Mouse (Mus musculus) ES-Bruce4 (cell line): ENCODE data around the gene H2-Eb1. TPM values are rescaled to one million over a fixed set of nuclear protein-coding genes. Genes with fewer than 3 reads are reported as not detected.

Experiments
- H3K27ac ChIP-seq: 2 replicates; pipeline ENCODE4 v1.5.1; 2012; ENCODE audit warnings: low read length, inconsistent platforms; ENCODE audit not compliant: insufficient read depth
- H3K27me3 ChIP-seq: 2 replicates; pipeline ENCODE4 v1.6.1; 2012; ENCODE audit warnings: mild to moderate bottlenecking, low read length, inconsistent platforms; ENCODE audit not compliant: control insufficient read depth, poor library complexity, insufficient read depth, severe bottlenecking
- H3K36me3 ChIP-seq: 2 replicates; pipeline ENCODE4 v1.6.1; 2012; ENCODE audit warnings: inconsistent platforms, mild to moderate bottlenecking, low read length, moderate library complexity; ENCODE audit not compliant: control insufficient read depth, poor library complexity, insufficient read depth, severe bottlenecking
- H3K4me1 ChIP-seq: one replicate; pipeline ENCODE4 v1.8.1; 2011; ENCODE audit warnings: low read length; ENCODE audit not compliant: control insufficient read depth, insufficient read depth
- H3K4me3 ChIP-seq: 2 replicates; pipeline ENCODE4 v1.5.1; 2011; ENCODE audit warnings: low read depth, mild to moderate bottlenecking, low read length
- H3K9ac ChIP-seq: 2 replicates; pipeline ENCODE4 v1.6.1; 2012; ENCODE audit warnings: low read depth, mild to moderate bottlenecking, inconsistent platforms; ENCODE audit not compliant: poor library complexity, severe bottlenecking
- H3K9me3 ChIP-seq: replicated peaks from 2 replicates; pipeline ENCODE4 v1.6.1; 2012; ENCODE audit warnings: mild to moderate bottlenecking, low read length, inconsistent platforms; ENCODE audit not compliant: control insufficient read depth, poor library complexity, insufficient read depth, severe bottlenecking
- CTCF ChIP-seq: IDR thresholded peaks from one replicate; pipeline ENCODE4 v1.8.1; 2011; ENCODE audit warnings: low read depth, low read length
- EP300 ChIP-seq: IDR thresholded peaks from 2 replicates; pipeline ENCODE4 v1.6.1; 2011; ENCODE audit warnings: low read depth, low read length; ENCODE audit not compliant: insufficient read depth
- POLR2A ChIP-seq: IDR thresholded peaks from one replicate; pipeline ENCODE4 v1.8.1; 2011; ENCODE audit warnings: low read length; ENCODE audit not compliant: insufficient read depth
- polyA plus RNA-seq: library from polyadenylated mRNA; stranded (reverse); fragments of >200 nt; gene quantifications from 2 replicates; pipeline ENCODE4 v1.2.4, GENCODE M21; 2011; ENCODE audit warnings: low read depth; ENCODE audit not compliant: missing spikeins, insufficient read depth, insufficient read length

Gene H2-Eb1
- polyA plus RNA-seq, 1 experiment: 2.8 TPM

DNA sequence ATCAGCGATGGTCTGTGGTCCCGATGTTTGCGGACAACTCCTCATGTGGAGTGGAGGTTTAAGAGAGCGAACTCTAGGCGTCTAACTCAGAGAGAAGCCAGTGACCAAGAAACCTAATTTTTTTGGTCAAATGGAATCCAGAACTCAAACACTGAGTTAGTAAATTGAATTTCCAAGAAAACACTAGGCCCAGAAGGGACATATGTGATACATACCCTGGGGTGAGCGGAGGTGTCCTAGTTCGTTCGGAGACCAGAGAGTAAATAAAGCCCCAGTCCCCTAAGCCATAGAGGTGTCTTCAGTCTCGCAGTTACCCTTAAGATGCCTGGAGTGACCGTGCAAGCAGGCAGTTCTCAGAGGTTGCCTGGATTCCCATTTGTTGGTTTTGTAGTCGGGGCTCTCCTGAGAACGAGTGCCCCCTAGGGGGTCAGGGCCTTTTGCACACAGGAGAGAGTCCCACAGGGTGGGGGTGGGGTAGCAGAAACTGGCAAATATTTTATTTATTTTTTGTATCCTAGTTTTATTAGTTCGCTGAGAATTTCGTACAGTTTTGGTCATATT, 41.8 kb upstream of the H2-Eb1 start:
- Histone ChIP-seq H3K4me1 (no peaks in the 10 kb centered on the region), H3K4me3 (peak overlapping the region; percentile 65; the same call in 1 of the 2 replicates), H3K9ac (peak overlapping the region; percentile 51; the same call in 1 of the 2 replicates), H3K27ac (no peak overlapping the region), H3K36me3 (no peaks in the 10 kb centered on the region), H3K9me3 (no peaks in the 10 kb centered on the region), H3K27me3 (0 out of 2 replicates have a peak, but pooled peaks cover 5% of the 10 kb centered on the region)
- TF ChIP-seq POLR2A: no peak
- TF ChIP-seq CTCF: peak; percentile 46

DNA sequence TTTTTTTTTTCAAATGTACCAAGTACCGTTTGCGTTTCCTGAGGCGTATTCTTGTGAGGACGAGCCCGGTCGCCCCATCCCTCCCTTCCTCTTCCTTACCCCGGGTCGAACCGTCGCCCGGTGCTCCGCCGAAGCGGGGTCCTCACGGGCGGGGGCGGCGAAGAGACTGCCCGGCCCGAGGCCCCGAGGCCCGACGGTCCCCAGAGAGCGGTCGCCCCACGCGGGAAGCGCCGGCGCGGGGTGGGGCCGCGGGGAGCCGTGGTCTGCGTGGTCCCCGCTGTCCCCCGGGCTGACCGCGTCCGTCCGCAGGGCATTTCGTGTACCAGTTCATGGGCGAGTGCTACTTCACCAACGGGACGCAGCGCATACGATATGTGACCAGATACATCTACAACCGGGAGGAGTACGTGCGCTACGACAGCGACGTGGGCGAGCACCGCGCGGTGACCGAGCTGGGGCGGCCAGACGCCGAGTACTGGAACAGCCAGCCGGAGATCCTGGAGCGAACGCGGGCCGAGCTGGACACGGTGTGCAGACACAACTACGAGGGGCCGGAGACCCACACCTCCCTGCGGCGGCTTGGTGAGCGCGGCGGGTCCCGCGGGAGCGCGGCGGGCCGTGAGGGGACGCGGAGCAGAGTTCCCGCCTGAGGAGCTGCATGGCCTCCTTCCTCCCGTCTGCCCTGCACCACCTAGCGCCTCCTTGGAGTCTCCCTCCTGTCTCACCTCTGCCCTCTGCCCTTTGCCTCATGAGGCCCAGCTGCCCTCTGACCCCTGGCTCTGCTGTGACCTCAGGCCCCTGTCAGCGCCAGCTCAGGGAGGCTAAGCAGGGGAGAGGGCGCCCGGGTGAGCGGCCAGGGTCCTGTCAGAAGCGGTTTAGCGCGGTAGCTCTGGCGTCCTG, 41.0 kb upstream of the H2-Eb1 start:
- TF ChIP-seq POLR2A (no peak), EP300 (no peak), CTCF (no peak)
- H3K27ac ChIP-seq: no peak overlapping the region

DNA sequence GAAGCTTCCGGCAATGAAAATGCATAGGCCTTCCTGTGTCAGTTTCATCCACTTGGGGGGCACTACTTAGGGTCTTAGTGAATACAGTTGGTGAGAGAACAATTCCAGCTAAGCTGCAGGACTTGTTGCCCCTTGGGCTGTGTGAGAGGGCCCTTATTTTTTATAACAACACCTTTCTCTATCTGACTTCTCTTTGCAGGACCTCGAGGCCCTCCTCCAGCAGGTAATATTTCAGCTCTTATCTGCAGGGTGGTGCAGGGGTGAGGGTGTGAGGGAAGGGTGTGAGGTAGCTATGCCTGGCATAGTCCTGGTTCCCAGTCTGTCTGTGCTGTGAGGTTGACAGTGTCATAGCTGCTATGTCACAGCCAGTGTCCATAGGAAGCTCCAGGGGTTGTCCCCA, 37.4 kb upstream of the H2-Eb1 start:
- no peak overlapping the region for H3K4me3 ChIP-seq
- 0 out of 2 replicates have a peak, but pooled peaks cover 5% of the 10 kb centered on the region for H3K27me3 ChIP-seq
- no peaks in the 10 kb centered on the region for H3K4me1 ChIP-seq
- H3K36me3 ChIP-seq: no peaks in the 10 kb centered on the region
- TF ChIP-seq POLR2A (no peak), CTCF (no peak), EP300 (no peak)
- H3K27ac ChIP-seq: no peak overlapping the region
- no peak overlapping the region for H3K9ac ChIP-seq
- no peaks in the 10 kb centered on the region for H3K9me3 ChIP-seq

More for the DNA sequence above, 41.0 kb upstream of the H2-Eb1 start:
- Histone ChIP-seq H3K9ac (peak overlapping the region; percentile 51), H3K9me3 (no peaks in the 10 kb centered on the region), H3K36me3 (no peaks in the 10 kb centered on the region), H3K4me1 (no peaks in the 10 kb centered on the region), H3K4me3 (peak overlapping the region; percentile 71), H3K27me3 (0 out of 2 replicates have a peak, but pooled peaks cover 5% of the 10 kb centered on the region)

DNA sequence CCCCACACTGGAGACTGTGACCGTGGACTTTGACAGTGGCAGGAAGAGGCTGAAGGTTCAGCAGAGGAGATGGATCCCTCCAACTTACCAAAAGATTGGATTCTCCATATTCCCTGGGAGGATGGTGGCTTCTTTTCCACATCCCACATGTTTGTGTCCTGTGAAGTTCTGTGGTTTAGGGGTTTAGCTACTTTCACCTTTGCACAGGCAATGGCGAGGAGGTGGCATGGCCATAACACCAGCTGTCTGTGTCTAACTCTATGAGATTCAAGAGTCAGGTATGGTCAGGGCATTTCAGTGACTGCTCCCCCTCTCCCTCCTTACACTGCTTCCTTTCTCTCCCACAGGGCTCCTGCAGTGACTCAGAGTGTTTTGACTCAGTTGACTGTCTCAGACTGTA, 36.9 kb upstream of the H2-Eb1 start:
- H3K36me3 ChIP-seq: no peaks in the 10 kb centered on the region
- H3K27ac ChIP-seq: no peak overlapping the region
- no peaks in the 10 kb centered on the region for H3K9me3 ChIP-seq
- H3K4me1 ChIP-seq: no peaks in the 10 kb centered on the region
- no peak overlapping the region for H3K9ac ChIP-seq
- no peak for TF ChIP-seq POLR2A
- TF ChIP-seq EP300: no peak
- TF ChIP-seq CTCF: no peak
- H3K4me3 ChIP-seq: no peak overlapping the region
- H3K27me3 ChIP-seq: 0 out of 2 replicates have a peak, but pooled peaks cover 5% of the 10 kb centered on the region

DNA sequence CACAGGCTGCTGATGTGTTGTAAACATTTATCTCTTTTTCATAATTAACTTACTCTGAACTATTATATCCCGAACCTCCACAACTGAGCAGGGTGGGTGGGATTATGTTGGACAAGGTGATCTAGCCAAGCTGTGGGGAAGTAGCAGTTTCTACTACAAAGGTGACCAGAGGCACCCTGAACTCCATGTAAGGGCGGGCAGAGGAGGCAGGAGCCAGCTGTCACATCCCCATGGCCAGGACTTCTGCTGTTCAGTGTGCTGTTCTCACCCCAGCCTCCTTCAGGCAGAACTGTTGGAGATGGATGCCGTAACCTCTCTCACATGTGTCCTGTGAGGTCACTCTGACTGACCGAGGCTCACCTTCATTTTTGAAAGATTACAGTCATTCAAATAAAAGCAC, 35.9 kb upstream of the H2-Eb1 start:
- Histone ChIP-seq H3K4me1 (no peaks in the 10 kb centered on the region), H3K9ac (no peak overlapping the region), H3K27ac (no peak overlapping the region), H3K27me3 (0 out of 2 replicates have a peak, but pooled peaks cover under 1% of the 10 kb centered on the region), H3K4me3 (no peak overlapping the region), H3K9me3 (no peaks in the 10 kb centered on the region), H3K36me3 (no peaks in the 10 kb centered on the region)
- no peak for TF ChIP-seq POLR2A
- TF ChIP-seq EP300: no peak
- no peak for TF ChIP-seq CTCF

DNA sequence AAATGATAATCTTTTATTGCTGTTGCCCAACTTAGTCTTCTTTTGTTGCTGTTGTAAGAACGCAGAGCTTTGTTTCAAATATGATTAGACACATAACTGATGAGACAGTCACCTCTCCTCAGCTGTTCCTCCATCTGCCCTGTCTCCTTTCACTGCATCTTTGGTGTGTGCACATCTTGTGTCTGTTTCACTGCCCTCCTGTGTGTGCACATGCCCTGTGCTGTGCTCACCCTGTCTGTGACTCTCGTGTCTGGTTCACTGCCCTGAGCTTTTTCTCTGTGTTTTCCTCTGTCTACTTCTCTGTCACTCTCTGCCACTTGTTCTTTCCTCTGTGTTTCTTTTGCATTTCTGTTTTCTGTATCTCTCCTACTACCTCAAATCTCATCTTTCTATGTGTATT, 35.4 kb upstream of the H2-Eb1 start:
- no peak for TF ChIP-seq CTCF
- TF ChIP-seq POLR2A: no peak
- no peak for TF ChIP-seq EP300
- no peak overlapping the region for H3K27ac ChIP-seq
- H3K9ac ChIP-seq: no peak overlapping the region
- H3K36me3 ChIP-seq: no peaks in the 10 kb centered on the region
- no peak overlapping the region for H3K4me3 ChIP-seq
- no peaks in the 10 kb centered on the region for H3K4me1 ChIP-seq
- no peaks in the 10 kb centered on the region for H3K9me3 ChIP-seq
- no peaks in the 10 kb centered on the region for H3K27me3 ChIP-seq
